20 mouse cellular contexts compared by ENCODE assay signal in the genomic region with DNA sequence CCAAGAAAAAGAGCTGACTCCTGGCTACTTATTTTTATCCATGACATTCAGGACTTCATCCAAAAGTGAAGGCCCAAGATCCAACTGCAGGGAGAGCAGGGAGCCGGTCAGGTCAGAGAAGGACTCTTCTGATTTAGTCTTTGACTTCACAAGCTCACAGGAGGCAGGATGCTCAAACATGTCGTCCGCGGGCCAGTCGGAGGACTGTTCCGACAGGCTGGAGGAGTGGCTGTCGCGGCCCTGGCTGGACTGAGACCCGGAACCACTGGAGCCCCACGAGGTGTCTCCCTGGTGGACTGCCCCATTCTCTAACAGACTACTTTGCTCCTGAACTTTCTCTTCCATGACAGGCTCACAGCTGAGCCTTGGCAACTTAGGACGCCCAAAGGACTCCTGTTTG. TPM values are rescaled to one million over a fixed set of nuclear protein-coding genes. Genes with fewer than 3 reads are reported as not detected.
A peak's percentile ranks its signal among the peaks of the same experiment; 100 is the strongest.
DNase-seq lines count a peak whose midpoint lies in the region; ATAC-seq and TF ChIP-seq lines count a peak whose summit lies in the region.
"Had no signal": no experiment of that assay in that cellular context is flagged by ENCODE, and none has a peak within 500 bp of the region (broad histone marks: within the 10 kb centered on the region; RNA-seq: fewer than 3 reads in every experiment).

No protein-coding gene starts in this region.

- no peaks in the 10 kb centered on the region for H3K9me3 ChIP-seq in midbrain, embryonic 11.5 days (ENCODE audit: control insufficient read depth, low read length)
- no peaks in the 10 kb centered on the region for H3K9me3 ChIP-seq in midbrain, embryonic 16.5 days (replicated peaks; ENCODE audit: control insufficient read depth, low read length, poor library complexity, severe bottlenecking)
- H3K9me3 ChIP-seq in forebrain, postnatal 0 days (ENCODE audit: low read length), result no peaks in the 10 kb centered on the region
- H3K9me3 ChIP-seq: embryonic facial prominence, embryonic 10.5 days; embryonic facial prominence, embryonic 12.5 days; forebrain, embryonic 13.5 days; forebrain, embryonic 15.5 days had no signal

- no peak for TF ChIP-seq CTCF in heart, adult 2 months (IDR thresholded peaks at IDR 0.05)
- TF ChIP-seq CTCF in forebrain, postnatal 0 days (IDR thresholded peaks at IDR 0.05; ENCODE audit: low read depth), result no peak

- H3K79me2 ChIP-seq in heart, adult 2 months (replicated peaks; ENCODE audit: control insufficient read depth, insufficient read depth, low read length), result no peaks in the 10 kb centered on the region; the same call in 1 of the 2 replicates
- H3K79me2 ChIP-seq in macrophage (ENCODE audit: inconsistent target), result peaks cover 58% of the 10 kb centered on the region

- H3K36me3 ChIP-seq in heart, adult 2 months (ENCODE audit: control insufficient read depth, insufficient read depth, low read length), result peaks cover 50% of the 10 kb centered on the region
- H3K36me3 ChIP-seq in midbrain, embryonic 11.5 days (ENCODE audit: control insufficient read depth, insufficient read depth, low read length), result no peaks in the 10 kb centered on the region
- H3K36me3 ChIP-seq in midbrain, embryonic 16.5 days (ENCODE audit: control insufficient read depth, insufficient read depth, low read length), result peaks cover 12% of the 10 kb centered on the region; the same call in 1 of the 2 replicates
- H3K36me3 ChIP-seq in macrophage (ENCODE audit: inconsistent target), result peaks cover 31% of the 10 kb centered on the region; the same call in 1 of the 2 replicates
- peaks cover 21% of the 10 kb centered on the region for H3K36me3 ChIP-seq in forebrain, postnatal 0 days (ENCODE audit: insufficient read depth)

- no peak for TF ChIP-seq EP300 in heart, adult 2 months (IDR thresholded peaks at IDR 0.05; ENCODE audit: insufficient read depth, low read depth, low read length)

- peak in 1 of 2 experiments; percentile 25 for DNase-seq in heart, adult 2 months
- no peak for DNase-seq in heart, adult 18-20 months
- peak; percentile 31 for DNase-seq in midbrain, embryonic 11.5 days (ENCODE audit: low spot score, missing footprints)
- peak; percentile 64 for DNase-seq in skeletal muscle tissue, adult 2 months (ENCODE audit: low read depth, low spot score)
- no peak for DNase-seq in forebrain, postnatal 0 days
- no peak for DNase-seq in cerebellum, adult 18-20 months
- DNase-seq: adrenal gland, adult 2 months; adrenal gland, postnatal 10 days; adrenal gland, postnatal 36 days; cerebellum, adult 11 months; cerebellum, adult 2 months; cerebellum, adult 9-10 months; cerebellum, postnatal 10 days; cerebellum, postnatal 25 days had no signal

- WGBS in heart, adult 2 months, result 64% methylated on average over 11 of the region's 11 CpGs
- WGBS in midbrain, embryonic 11.5 days, result 92% methylated on average over 11 of the region's 11 CpGs
- WGBS in midbrain, embryonic 16.5 days, result 91% methylated on average over 11 of the region's 11 CpGs
- WGBS in macrophage (ENCODE audit: missing documents), result 96% methylated on average over 11 of the region's 11 CpGs
- 91% methylated on average over 11 of the region's 11 CpGs for WGBS in forebrain, postnatal 0 days

- ATAC-seq in midbrain, embryonic 11.5 days (ENCODE audit: low FRiP score), result no peak
- no peak for ATAC-seq in midbrain, embryonic 16.5 days
- ATAC-seq in forebrain, postnatal 0 days, result no peak
- ATAC-seq: forebrain, embryonic 13.5 days; forebrain, embryonic 15.5 days had no signal

- peaks cover 10% of the 10 kb centered on the region for H3K4me1 ChIP-seq in heart, adult 2 months (ENCODE audit: control insufficient read depth, insufficient read depth, low read length)
- no peaks in the 10 kb centered on the region for H3K4me1 ChIP-seq in midbrain, embryonic 11.5 days (ENCODE audit: control insufficient read depth, insufficient read depth, low read length)
- H3K4me1 ChIP-seq in midbrain, embryonic 16.5 days (ENCODE audit: control insufficient read depth, insufficient read depth, low read length), result no peaks in the 10 kb centered on the region
- no peaks in the 10 kb centered on the region; the same call in 1 of the 2 replicates for H3K4me1 ChIP-seq in forebrain, postnatal 0 days (ENCODE audit: insufficient read depth)
- H3K4me1 ChIP-seq: embryonic facial prominence, embryonic 12.5 days; forebrain, embryonic 13.5 days had no signal

- H3K4me3 ChIP-seq in heart, adult 2 months, result no peak overlapping the region
- no peak overlapping the region for H3K4me3 ChIP-seq in midbrain, embryonic 11.5 days (ENCODE audit: low read depth, low read length)
- H3K4me3 ChIP-seq in midbrain, embryonic 16.5 days (ENCODE audit: low read depth, low read length), result no peak overlapping the region
- no peak overlapping the region for H3K4me3 ChIP-seq in macrophage (ENCODE audit: inconsistent target)
- no peak overlapping the region for H3K4me3 ChIP-seq in forebrain, postnatal 0 days (ENCODE audit: low read depth, low read length)
- H3K4me3 ChIP-seq: embryonic facial prominence, embryonic 10.5 days; embryonic facial prominence, embryonic 12.5 days; forebrain, embryonic 13.5 days; forebrain, embryonic 15.5 days had no signal

- H3K9ac ChIP-seq in heart, adult 2 months (ENCODE audit: low read depth, low read length), result no peak overlapping the region
- no peak overlapping the region for H3K9ac ChIP-seq in midbrain, embryonic 11.5 days (ENCODE audit: low read length)
- no peak overlapping the region for H3K9ac ChIP-seq in midbrain, embryonic 16.5 days (ENCODE audit: low read depth, low read length)
- H3K9ac ChIP-seq in forebrain, postnatal 0 days, result no peak overlapping the region
- H3K9ac ChIP-seq: embryonic facial prominence, embryonic 12.5 days; forebrain, embryonic 13.5 days; forebrain, embryonic 15.5 days had no signal

- H3K27ac ChIP-seq in heart, adult 2 months, result peak overlapping the region; percentile 8; the same call in 1 of the 2 replicates
- H3K27ac ChIP-seq in midbrain, embryonic 11.5 days (ENCODE audit: low read depth, low read length), result no peak overlapping the region
- no peak overlapping the region for H3K27ac ChIP-seq in midbrain, embryonic 16.5 days (ENCODE audit: low read length)
- peak overlapping the region; percentile 46 for H3K27ac ChIP-seq in macrophage
- no peak overlapping the region for H3K27ac ChIP-seq in forebrain, postnatal 0 days (ENCODE audit: low read depth, low read length)
- H3K27ac ChIP-seq: embryonic facial prominence, embryonic 10.5 days; embryonic facial prominence, embryonic 12.5 days; forebrain, embryonic 13.5 days; forebrain, embryonic 15.5 days had no signal

- no peak for TF ChIP-seq POLR2A in heart, adult 2 months (IDR thresholded peaks at IDR 0.05; ENCODE audit: insufficient read depth, low read depth, low read length)

- H3K27me3 ChIP-seq in heart, adult 2 months (ENCODE audit: control insufficient read depth, insufficient read depth, low read length), result no peaks in the 10 kb centered on the region
- H3K27me3 ChIP-seq in midbrain, embryonic 11.5 days (ENCODE audit: control insufficient read depth, insufficient read depth, low read length), result no peaks in the 10 kb centered on the region
- H3K27me3 ChIP-seq in midbrain, embryonic 16.5 days (ENCODE audit: control insufficient read depth, insufficient read depth, low read depth, low read length), result no peaks in the 10 kb centered on the region
- H3K27me3 ChIP-seq in forebrain, postnatal 0 days (ENCODE audit: insufficient read depth, low read length), result no peaks in the 10 kb centered on the region
- H3K27me3 ChIP-seq: embryonic facial prominence, embryonic 12.5 days; forebrain, embryonic 13.5 days; forebrain, embryonic 15.5 days had no signal

- intact Hi-C loops in heart, adult 2 months (cut with DNase I), result no loop called here

- no peak overlapping the region for H3K4me2 ChIP-seq in midbrain, embryonic 11.5 days
- H3K4me2 ChIP-seq in midbrain, embryonic 16.5 days (ENCODE audit: low read length), result no peak overlapping the region
- no peak overlapping the region for H3K4me2 ChIP-seq in forebrain, postnatal 0 days (ENCODE audit: low read depth)
- H3K4me2 ChIP-seq: embryonic facial prominence, embryonic 12.5 days; forebrain, embryonic 13.5 days; forebrain, embryonic 15.5 days had no signal

RNA-seq across cellular contexts. Expression of a gene that starts 20.2 kb away (rescaled TPM):
- 10 to 100 TPM; 30.1 to 35.0 TPM for total RNA-seq in heart, adult 2 months (2021)
- 16.7 and 25.9 TPM in 2 replicates for polyA plus RNA-seq in heart, adult 2 months (2012; rRNA removed)
- total RNA-seq in heart, adult 18-20 months (2021), result 10 to 100 TPM; 23.5 to 29.8 TPM
- polyA plus RNA-seq in midbrain, embryonic 11.5 days (2014; fragmentation: Nextera tagmentation; extraction: Ambion mirVana), result 18.0 and 21.3 TPM in 2 replicates
- 49.4 and 49.7 TPM in 2 replicates for polyA plus RNA-seq in midbrain, embryonic 16.5 days (2015; fragmentation: Nextera tagmentation; extraction: Ambion mirVana)
- total RNA-seq in macrophage (2018; cell fraction: chromatin; rRNA removed), result 10 to 100 TPM in 8 of 26 experiments, 1 to 10 TPM in 18; 2.1 to 33.6 (median 6.9) TPM
- total RNA-seq in macrophage (2018; cell fraction: cytosol; rRNA removed), result 10 to 100 TPM in 19 of 26 experiments, 1 to 10 TPM in 7; 5.6 to 23.6 (median 13.1) TPM
- 10 to 100 TPM in 18 of 26 experiments, 1 to 10 TPM in 8; 6.2 to 46.4 (median 13.2) TPM for total RNA-seq in macrophage (2018; cell fraction: nucleus; rRNA removed)
- polyA plus RNA-seq in macrophage (2018), result 16.1 to 20.5 TPM (median 19.7 TPM) in 3 replicates
- total RNA-seq in forebrain, postnatal 0 days (2014; rRNA removed), result 38.6 and 40.9 TPM in 2 replicates
- polyA plus RNA-seq in forebrain, postnatal 0 days (2015; fragmentation: Nextera tagmentation; extraction: Ambion mirVana), result 54.0 and 54.8 TPM in 2 replicates

Comparison
In these comparisons a context has a peak if more than half of its experiments do, and no peak if none do; other contexts are left out.
1. DNase-seq: peak in midbrain, embryonic 11.5 days (single experiment) and skeletal muscle tissue, adult 2 months (single experiment); none in heart, adult 18-20 months (0 of 2), forebrain, postnatal 0 days (single experiment) and cerebellum, adult 18-20 months (0 of 2).
2. H3K27ac ChIP-seq: peak in heart, adult 2 months (single experiment) and macrophage (single experiment); none in midbrain, embryonic 11.5 days (single experiment), midbrain, embryonic 16.5 days (single experiment) and forebrain, postnatal 0 days (single experiment).